Mouse (Mus musculus) ovary, postnatal 36 days (tissue): Measurements from ENCODE around the gene Chpf.

ENCODE experiments used
- DNase-seq: peaks from one replicate; pipeline ENCODE4 v3.0.0; 2022; ENCODE audit warnings: low spot score, mixed read lengths

Chpf gene

GRCm38 (mm10) chr1:75458025-75458788 lies 20.9 kb downstream of the Chpf start:
- DNase-seq: peak; percentile 65

DNA sequence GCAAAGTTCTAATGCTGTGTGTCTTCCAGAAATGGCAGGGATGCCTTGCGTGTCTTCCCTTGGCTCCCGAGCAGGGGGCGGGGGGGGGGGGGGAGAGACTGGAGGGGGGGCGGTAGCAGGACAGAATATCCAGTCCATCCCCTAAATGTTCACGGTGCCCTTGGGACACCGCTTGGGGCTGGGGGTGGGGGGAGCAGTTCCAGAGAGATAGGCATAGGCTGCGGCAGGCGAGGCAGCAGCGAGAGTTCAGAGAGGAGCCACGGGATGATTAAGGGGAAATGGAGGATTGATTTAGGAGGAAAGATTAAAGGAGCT lies 21.4 kb downstream of the Chpf start:
- no peak for DNase-seq

DNA sequence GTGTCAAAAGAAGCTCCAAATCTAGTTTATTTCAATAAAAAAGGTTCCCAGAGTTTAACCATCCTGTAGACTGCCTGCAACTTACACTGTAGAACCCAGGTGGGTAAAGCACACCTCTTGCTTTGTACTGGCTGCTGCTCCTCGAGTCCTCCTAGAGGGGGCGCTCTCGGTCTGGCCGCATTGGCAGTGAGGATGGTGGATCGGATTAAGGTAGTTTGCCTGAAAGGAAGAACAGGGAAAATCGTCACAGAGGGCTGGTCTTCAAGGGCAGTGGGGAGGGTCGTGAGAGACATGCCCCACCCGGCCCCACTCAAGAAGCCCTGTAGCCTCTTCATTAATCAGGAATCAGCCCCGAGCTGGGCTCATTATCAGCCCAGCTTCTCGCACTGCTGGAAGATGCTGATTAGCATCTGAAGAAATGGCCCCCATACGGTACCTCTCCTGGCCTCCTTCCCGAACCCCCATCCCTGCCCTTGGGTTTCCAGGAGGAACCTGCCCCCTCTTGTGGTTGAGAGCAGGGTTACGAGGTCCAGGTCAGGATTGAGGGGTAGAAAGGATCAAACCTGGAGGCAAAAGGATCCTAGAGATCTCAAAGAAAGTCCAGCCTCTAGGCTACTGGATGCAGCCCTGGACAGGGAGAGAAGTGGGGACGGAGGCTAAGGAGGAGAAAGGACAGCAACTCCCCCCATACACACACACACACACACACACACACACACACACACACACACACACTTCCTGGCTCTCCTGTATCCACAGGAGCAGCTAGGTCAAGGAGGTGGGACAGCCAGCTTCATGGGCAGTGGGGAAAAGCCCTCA lies 22.2 kb downstream of the Chpf start:
- no peak for DNase-seq

DNA sequence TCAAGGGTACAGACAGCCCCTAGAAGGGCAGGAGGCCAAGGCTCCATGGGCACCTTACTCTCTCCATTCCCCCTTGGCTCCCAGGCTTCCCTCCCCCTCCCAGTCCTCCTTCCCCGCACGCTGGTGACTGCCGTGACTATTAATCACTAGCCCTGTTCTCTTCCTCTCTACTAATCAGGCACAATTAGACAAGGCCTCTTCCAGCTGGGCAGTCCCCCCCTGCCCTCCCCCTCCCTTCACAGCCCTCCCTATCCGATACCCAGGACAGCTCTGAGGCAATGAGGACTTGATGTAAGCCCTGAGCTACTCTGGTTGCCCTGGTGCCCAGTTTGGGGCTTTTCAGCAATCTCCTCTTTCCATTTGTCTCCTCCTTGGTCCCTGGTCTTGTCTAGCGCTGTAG lies 23.2 kb downstream of the Chpf start:
- DNase-seq: no peak

- no peak for DNase-seq
Observed at GRCm38 (mm10) chr1:75455433-75455832, 23.7 kb downstream of the Chpf start.

DNA sequence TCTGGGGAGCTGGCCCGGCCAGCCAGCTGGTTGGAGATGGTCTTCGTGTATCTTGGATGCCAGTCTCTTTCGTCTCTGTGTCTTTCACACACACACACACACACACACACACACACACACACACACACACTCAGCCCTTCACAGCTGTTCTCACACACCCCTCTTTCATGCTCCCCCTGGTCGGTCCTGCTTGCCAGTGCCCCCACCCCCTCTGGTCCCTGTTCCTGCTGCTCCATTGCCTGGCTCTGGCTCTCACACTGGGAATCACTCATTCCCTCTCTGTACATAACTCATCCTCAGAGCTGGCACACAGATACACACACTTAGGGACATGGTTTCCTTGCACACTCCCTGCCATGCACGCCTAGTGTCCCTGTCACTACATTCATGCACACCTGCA lies 27.2 kb downstream of the Chpf start:
- DNase-seq: no peak

- no peak for DNase-seq
Observed at GRCm38 (mm10) chr1:75450314-75451005, 28.6 kb downstream of the Chpf start, which contains the start of gene Asic4. Gene Asic4 (plus strand): TSS chr1:75450436.

- DNase-seq: no peak
Observed at GRCm38 (mm10) chr1:75449377-75450135, 29.6 kb downstream of the Chpf start.

- DNase-seq: no peak
Observed at GRCm38 (mm10) chr1:75448937-75449336, 30.2 kb downstream of the Chpf start.

GRCm38 (mm10) chr1:75448052-75448431 lies 31.1 kb downstream of the Chpf start:
- DNase-seq: no peak

GRCm38 (mm10) chr1:75447265-75448051 lies 31.6 kb downstream of the Chpf start:
- DNase-seq: no peak

- no peak for DNase-seq
Observed at GRCm38 (mm10) chr1:75446656-75447055, 32.5 kb downstream of the Chpf start.

DNA sequence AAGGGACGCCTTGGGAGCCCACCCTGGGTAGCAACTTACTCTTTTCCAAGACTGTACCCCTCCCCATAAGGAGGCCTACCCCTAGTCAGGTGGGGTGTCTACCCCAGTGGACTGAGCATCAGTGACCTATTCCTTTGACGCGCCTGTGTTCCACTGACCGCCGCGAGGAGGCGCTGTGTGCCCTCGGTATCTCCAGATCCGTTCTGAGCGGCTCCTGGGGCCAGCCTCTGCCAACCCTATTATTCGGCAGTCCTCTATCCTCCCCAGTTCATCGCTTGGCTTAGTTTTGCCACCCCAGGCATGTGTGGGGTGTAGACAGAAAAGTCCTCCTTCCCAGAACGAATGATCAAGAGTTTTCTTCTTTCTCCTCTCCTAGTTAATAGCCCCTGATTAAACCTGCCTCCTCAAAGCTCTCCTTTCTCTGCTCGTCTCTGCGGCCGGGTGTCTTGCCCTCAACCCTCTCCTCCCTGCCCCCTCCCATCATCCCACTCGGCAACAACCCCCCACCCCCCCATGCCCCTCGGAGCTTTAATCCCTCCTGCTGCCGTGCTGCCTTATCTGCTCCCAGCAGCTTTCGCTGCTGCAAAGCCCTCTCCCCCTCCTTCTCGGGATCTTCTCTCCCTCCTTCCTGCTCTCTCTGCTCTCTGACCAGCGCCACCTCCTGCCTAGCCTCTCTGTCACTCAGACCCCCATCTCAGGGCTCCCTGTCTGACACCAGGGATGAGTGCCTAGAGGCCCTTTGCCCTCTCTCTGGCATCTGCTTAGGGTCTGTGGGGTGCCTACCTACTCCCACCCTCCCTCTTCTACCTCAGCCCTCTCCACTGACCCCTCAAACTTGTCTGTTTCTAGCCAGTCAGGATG lies 33.1 kb downstream of the Chpf start:
- peak; percentile 75 for DNase-seq

GRCm38 (mm10) chr1:75445141-75445701 lies 33.9 kb downstream of the Chpf start:
- DNase-seq: no peak

GRCm38 (mm10) chr1:75444208-75444607 lies 34.9 kb downstream of the Chpf start:
- DNase-seq: no peak

GRCm38 (mm10) chr1:75443247-75444024 lies 35.7 kb downstream of the Chpf start:
- DNase-seq: no peak

GRCm38 (mm10) chr1:75442811-75443210 lies 36.3 kb downstream of the Chpf start:
- DNase-seq: no peak

GRCm38 (mm10) chr1:75442171-75442570 lies 36.9 kb downstream of the Chpf start:
- no peak for DNase-seq

DNA sequence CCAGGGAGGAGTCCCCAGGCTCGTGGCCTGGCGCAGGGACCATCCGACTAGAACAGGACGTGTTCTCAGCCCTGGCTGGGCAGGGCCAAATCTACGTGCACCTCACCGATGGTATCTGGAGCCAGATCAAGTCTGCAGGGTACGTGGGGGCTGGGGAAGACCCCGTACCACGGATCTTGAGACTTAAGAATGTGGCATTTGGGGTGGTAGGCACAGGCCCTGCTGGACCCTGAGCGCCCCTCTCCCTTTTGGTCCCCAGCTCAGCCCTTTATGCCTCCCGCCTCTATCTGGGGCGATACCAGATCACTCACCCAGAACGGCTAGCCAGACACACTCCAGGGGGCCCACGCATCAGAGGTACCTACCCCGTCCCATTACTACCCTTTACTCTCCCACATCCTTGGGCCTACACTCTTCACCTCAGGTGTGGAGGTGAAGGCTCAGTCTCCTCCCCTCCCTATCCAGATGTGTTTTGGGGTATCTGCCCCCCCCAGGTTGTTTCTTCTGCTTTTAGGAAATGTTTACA lies 37.6 kb downstream of the Chpf start:
- DNase-seq: no peak
